Mouse (Mus musculus): ENCODE data around the gene 0610009B22Rik. TPM values are rescaled to one million over a fixed set of nuclear protein-coding genes. Genes with fewer than 3 reads are reported as not detected.

0610009B22Rik gene
- polyA plus RNA-seq, 2 experiments, result 46.7 to 81.9 TPM

DNA sequence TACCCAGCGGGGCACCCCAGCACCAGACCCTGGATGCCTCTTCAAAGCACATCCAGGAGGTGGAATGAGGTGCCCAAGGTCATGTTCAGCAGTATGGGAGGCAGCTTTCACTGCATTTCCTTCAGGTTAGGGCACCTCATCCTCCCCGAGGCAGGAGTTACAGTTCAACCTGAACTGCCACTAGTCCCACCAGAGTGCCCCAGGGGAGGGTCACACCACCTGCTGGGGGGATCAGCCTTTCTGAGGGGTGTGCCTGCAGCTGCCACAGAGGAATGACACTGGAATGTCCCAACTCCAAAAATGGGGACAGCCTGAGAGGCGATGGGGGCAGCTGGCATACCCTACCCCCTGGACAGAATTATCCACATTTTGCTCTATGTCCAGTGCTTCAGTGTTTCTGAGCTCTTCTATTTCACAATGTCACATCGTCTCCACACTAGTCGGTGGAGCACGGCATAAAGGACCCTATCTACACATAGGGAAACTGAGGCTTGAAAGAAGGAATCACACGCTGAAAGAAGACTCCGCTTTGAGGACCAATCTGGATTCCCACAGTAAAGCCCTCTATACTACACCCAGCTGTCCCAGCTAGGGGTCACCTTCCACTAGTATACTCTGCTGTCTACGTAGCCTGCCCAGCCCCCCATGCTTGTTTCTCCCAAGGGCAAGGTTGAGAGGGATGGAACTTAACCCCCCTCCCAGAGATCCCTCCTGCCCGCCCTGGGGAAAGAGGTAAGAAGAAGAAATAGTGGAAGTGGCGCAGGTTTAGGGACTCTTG lies 39.4 kb downstream of the 0610009B22Rik start:
- DNase-seq (ENCODE audit: low spot score) (peak; percentile 36), ATAC-seq (ENCODE audit: low FRiP score, low read depth) (peak; percentile 48)
- Histone ChIP-seq H3K4me2 (replicated peaks; ENCODE audit: low read depth, low read length, severe bottlenecking) (peak overlapping the region; percentile 96), H3K27me3 (ENCODE audit: control insufficient read depth, insufficient read depth, low read length) (no peaks in the 10 kb centered on the region), H3K9me3 (ENCODE audit: control insufficient read depth, low read length) (no peaks in the 10 kb centered on the region), H3K4me1 (ENCODE audit: control insufficient read depth, insufficient read depth, low read length) (peaks cover 21% of the 10 kb centered on the region), H3K4me3 (replicated peaks; ENCODE audit: low read length) (peak overlapping the region; percentile 57), H3K36me3 (ENCODE audit: control insufficient read depth, insufficient read depth, low read length) (peaks cover 17% of the 10 kb centered on the region), H3K27ac (replicated peaks; ENCODE audit: low read depth, low read length) (peak overlapping the region; percentile 50), H3K9ac (ENCODE audit: low read depth, low read length, severe bottlenecking) (peak overlapping the region; percentile 69)
- 27% methylated on average over 11 of the region's 11 CpGs for WGBS
- no peak for TF ChIP-seq POLR2A (IDR thresholded peaks at IDR 0.05; ENCODE audit: borderline replicate concordance, extremely low read depth, insufficient read depth, insufficient read length)

DNA sequence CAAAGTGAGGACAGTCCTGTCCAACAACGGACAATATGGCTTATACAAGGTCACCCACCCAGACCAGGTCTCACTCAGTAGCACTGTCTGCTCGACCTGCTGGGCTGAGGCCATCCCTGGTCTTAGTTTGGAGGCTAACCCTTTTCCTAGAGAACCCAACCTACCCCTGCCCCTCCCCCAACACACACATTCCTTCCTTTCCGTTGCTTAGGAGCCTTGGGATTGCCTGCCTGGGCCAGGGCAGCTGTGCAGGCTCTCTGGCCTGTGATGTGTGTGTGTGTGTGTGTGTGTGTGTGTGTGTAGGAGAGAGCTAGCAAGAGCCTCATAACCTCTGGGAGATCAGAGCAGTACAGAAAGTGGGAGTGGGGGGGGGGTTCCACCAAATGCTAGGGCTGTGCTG lies 40.1 kb downstream of the 0610009B22Rik start:
- TF ChIP-seq POLR2A (IDR thresholded peaks at IDR 0.05; ENCODE audit: borderline replicate concordance, extremely low read depth, insufficient read depth, insufficient read length), result no peak
- Histone ChIP-seq H3K4me3 (replicated peaks; ENCODE audit: low read length) (peak overlapping the region; percentile 57), H3K9ac (ENCODE audit: low read depth, low read length, severe bottlenecking) (peak overlapping the region; percentile 69; the same call in 1 of the 2 replicates), H3K4me1 (ENCODE audit: control insufficient read depth, insufficient read depth, low read length) (peaks cover 21% of the 10 kb centered on the region), H3K9me3 (ENCODE audit: control insufficient read depth, low read length) (no peaks in the 10 kb centered on the region), H3K36me3 (ENCODE audit: control insufficient read depth, insufficient read depth, low read length) (peaks cover 24% of the 10 kb centered on the region), H3K27me3 (ENCODE audit: control insufficient read depth, insufficient read depth, low read length) (no peaks in the 10 kb centered on the region), H3K4me2 (replicated peaks; ENCODE audit: low read depth, low read length, severe bottlenecking) (peak overlapping the region; percentile 96), H3K27ac (replicated peaks; ENCODE audit: low read depth, low read length) (0 out of 2 replicates have a peak overlapping the region, but pooled peaks have one; percentile 50)
- DNase-seq (ENCODE audit: low spot score) (peak; percentile 22), ATAC-seq (ENCODE audit: low FRiP score, low read depth) (peak; percentile 39)
- 24% methylated on average over 3 of the region's 3 CpGs for WGBS

DNA sequence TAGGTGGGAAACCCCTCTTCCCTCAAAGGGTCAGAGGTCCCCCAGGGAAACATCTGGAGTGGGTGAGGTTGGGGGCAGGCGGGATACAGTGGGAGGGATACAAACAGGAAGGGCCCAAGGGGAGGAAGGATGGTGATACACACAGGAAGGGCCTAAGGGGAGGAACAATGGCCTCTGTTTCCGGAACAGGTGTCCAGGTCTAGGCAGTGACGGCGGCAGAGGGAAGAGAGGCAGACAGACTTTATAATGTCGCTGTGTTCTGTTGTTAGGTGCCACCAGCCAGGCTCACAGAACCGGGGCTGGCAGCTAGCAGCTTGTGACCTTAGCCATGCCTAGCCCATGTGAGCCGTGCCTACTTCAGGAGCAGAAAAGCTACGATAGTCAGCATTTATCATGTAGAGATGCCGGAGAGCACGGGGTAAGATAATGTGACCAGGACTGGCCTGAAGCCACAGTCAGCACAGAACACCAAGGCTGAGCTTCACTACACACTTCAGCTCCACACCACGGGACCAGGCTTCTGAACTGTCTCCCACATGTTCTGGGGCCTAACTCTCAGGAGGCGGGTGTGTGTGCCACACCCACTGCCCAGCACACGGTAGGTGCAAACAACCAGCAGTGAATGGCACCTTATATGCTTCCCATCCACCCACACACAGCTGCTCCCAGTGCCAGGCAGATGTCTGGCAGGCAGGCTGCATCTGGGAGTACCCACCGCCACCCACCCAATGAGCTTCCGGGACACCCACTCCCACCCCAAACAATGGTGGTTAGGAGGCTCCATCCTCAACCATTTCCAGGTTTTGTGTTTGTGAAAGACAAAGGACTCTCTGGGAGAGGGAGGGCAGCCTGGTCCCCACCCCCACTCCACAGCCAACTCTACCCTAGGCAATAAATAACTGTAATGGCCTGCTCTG lies 41.7 kb downstream of the 0610009B22Rik start:
- no peaks in the 10 kb centered on the region for H3K9me3 ChIP-seq (ENCODE audit: control insufficient read depth, low read length)
- WGBS, result 57% methylated on average over 15 of the region's 15 CpGs
- ATAC-seq (ENCODE audit: low FRiP score, low read depth) (no peak), DNase-seq (ENCODE audit: low spot score) (no peak)
- no peaks in the 10 kb centered on the region for H3K27me3 ChIP-seq (ENCODE audit: control insufficient read depth, insufficient read depth, low read length)
- 0 out of 2 replicates have a peak overlapping the region, but pooled peaks have one; percentile 34 for H3K27ac ChIP-seq (replicated peaks; ENCODE audit: low read depth, low read length)
- H3K4me1 ChIP-seq (ENCODE audit: control insufficient read depth, insufficient read depth, low read length), result peaks cover 21% of the 10 kb centered on the region
- no peak overlapping the region for H3K4me3 ChIP-seq (replicated peaks; ENCODE audit: low read length)
- no peak overlapping the region; the same call in 1 of the 2 replicates for H3K4me2 ChIP-seq (replicated peaks; ENCODE audit: low read depth, low read length, severe bottlenecking)
- H3K36me3 ChIP-seq (ENCODE audit: control insufficient read depth, insufficient read depth, low read length), result peaks cover 35% of the 10 kb centered on the region
- peak overlapping the region; percentile 8; the same call in 1 of the 2 replicates for H3K9ac ChIP-seq (ENCODE audit: low read depth, low read length, severe bottlenecking)
- no peak for TF ChIP-seq POLR2A (IDR thresholded peaks at IDR 0.05; ENCODE audit: borderline replicate concordance, extremely low read depth, insufficient read depth, insufficient read length)

DNA sequence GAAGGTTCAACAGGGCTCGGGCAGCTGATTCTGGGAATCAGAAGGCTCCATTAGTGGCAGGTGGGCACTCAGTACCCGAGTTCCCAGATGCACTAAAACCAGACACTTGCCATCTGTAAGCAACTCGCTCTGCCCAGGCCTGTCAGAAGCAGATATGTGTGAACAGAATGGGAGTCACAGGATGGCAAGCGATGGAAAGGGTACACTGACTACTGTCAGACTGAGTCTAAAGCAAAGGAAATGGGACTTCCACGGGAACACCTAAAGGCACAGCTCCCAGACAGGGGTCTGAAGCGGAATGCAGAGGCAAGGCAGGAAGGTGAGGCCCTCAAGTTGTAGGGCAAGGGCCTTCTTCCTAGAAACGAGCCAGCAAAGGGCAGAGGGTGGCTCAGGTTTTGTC lies 42.4 kb downstream of the 0610009B22Rik start:
- no peak overlapping the region for H3K27ac ChIP-seq (replicated peaks; ENCODE audit: low read depth, low read length)
- H3K9ac ChIP-seq (ENCODE audit: low read depth, low read length, severe bottlenecking), result no peak overlapping the region
- H3K9me3 ChIP-seq (ENCODE audit: control insufficient read depth, low read length), result no peaks in the 10 kb centered on the region
- TF ChIP-seq POLR2A (IDR thresholded peaks at IDR 0.05; ENCODE audit: borderline replicate concordance, extremely low read depth, insufficient read depth, insufficient read length), result no peak
- no peak overlapping the region for H3K4me3 ChIP-seq (replicated peaks; ENCODE audit: low read length)
- peaks cover 21% of the 10 kb centered on the region for H3K4me1 ChIP-seq (ENCODE audit: control insufficient read depth, insufficient read depth, low read length)
- DNase-seq (ENCODE audit: low spot score), result no peak
- WGBS, result 70% methylated on average over 7 of the region's 7 CpGs
- H3K27me3 ChIP-seq (ENCODE audit: control insufficient read depth, insufficient read depth, low read length), result no peaks in the 10 kb centered on the region
- no peak for ATAC-seq (ENCODE audit: low FRiP score, low read depth)
- no peak overlapping the region for H3K4me2 ChIP-seq (replicated peaks; ENCODE audit: low read depth, low read length, severe bottlenecking)
- H3K36me3 ChIP-seq (ENCODE audit: control insufficient read depth, insufficient read depth, low read length), result peaks cover 35% of the 10 kb centered on the region

DNA sequence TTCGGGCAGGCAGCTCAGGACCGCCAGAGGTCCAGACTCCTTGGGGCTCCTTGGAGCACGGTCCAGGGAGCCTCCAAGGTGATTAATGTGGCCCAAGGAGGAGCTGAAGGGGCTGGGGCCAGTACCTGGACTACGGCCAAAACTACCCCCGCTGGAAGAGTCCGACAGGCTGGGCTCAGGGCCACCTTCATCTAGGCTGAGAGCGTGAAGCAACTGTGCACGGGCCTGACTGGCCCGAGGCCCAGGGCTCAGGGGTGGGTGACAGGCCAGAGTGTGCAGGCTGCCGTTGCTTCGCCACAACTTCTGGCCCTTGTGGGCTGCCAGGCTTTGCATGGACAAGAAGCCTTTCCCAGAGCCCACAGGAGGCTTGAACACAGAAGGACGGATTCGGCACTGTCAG lies 43.4 kb downstream of the 0610009B22Rik start:
- no peak for DNase-seq (ENCODE audit: low spot score)
- Histone ChIP-seq H3K4me2 (replicated peaks; ENCODE audit: low read depth, low read length, severe bottlenecking) (no peak overlapping the region), H3K9ac (ENCODE audit: low read depth, low read length, severe bottlenecking) (no peak overlapping the region), H3K27ac (replicated peaks; ENCODE audit: low read depth, low read length) (no peak overlapping the region), H3K36me3 (ENCODE audit: control insufficient read depth, insufficient read depth, low read length) (peaks cover 35% of the 10 kb centered on the region), H3K4me3 (replicated peaks; ENCODE audit: low read length) (no peak overlapping the region), H3K27me3 (ENCODE audit: control insufficient read depth, insufficient read depth, low read length) (no peaks in the 10 kb centered on the region), H3K4me1 (ENCODE audit: control insufficient read depth, insufficient read depth, low read length) (peaks cover 20% of the 10 kb centered on the region), H3K9me3 (ENCODE audit: control insufficient read depth, low read length) (no peaks in the 10 kb centered on the region)
- no peak for ATAC-seq (ENCODE audit: low FRiP score, low read depth)
- 76% methylated on average over 13 of the region's 13 CpGs for WGBS
- no peak for TF ChIP-seq POLR2A (IDR thresholded peaks at IDR 0.05; ENCODE audit: borderline replicate concordance, extremely low read depth, insufficient read depth, insufficient read length)

Data from limb, embryonic 14.5 days (tissue).